Mouse (Mus musculus): Measurements from ENCODE around the gene Mybph.

Gene Mybph

DNA sequence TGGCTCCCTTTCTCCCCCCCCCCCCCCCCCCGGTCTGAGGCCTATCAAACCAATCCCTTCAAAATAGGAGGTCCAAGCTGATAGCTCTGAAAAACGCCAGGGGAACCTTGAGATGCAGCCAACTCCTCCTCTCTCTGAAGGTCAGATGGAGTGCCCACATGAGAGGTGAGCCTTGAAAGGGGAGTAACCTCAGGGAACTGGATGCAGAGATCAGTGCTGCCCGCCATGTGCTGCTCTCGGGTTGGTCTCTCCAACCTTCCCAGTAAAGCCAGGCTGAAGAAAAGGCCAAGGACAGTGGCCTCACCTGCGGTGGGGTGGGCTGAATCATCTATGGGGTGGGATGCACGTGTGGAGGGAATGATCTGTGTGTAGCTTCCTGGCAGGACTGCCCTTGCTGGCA lies 19.1 kb downstream of the Mybph start:
- no peak for DNase-seq

DNA sequence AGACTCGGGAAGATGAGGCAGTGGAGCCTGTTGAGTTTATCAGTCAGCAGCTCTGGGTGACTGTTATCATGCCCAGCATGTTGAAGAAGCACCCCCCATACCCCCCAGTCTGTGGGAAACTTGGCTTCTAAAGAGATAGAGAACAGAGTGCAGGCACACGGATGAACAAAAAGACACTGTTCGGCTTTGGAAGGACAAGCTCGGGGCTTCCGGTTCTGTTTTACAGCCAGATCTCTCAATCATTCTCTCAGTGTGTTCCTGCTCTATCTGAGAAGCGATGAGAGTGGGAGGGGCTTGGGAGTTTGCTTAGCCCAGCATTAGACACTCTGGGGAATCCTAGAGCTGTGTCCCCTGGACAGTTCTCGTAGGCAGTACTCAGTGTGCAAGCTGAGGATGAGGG lies 20.2 kb downstream of the Mybph start:
- no peak for DNase-seq

GRCm38 (mm10) chr1:134215059-134215458 lies 21.8 kb downstream of the Mybph start:
- DNase-seq, result no peak

DNA sequence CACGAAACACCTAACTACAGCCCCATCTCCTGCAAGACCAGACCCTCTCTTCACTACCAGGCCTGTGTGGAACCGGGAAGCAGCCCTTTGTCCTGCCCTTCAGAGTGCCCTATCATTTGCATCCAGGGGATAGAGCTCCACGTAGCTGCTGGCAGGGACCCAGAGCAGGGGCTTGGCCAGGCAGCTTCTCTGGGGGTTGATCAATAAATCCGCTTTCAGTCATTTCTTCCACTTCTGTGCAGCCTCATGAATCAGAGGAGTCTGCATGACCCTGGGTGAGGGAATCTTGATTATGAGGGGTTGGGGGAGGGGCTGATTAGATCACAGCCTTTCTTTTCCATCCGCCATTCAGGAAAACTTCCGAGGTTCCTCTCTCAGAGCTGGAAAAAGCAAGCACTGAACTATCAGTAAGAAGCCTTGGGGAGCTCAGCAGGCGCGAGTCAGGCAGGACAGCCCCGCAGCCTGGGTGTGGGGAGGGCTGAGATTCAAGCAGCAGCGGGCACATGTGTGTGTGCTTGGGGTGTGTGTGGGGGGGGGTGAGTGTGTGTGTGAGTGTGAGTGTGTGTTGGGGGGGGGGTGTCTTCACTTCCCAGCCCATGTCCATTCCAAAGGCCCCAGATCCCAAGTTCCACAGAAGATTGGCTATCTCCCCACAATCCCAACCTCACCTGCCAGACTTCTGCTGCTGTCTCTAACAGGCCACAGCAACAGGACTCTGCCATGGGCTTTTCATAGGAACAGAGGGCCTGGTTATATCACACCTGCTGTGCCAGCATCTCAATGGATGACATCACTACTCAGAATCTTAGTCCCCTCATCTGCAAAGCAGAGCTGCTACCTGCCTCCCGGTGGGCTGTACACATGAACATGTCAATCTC lies 22.7 kb downstream of the Mybph start:
- DNase-seq, result no peak

GRCm38 (mm10) chr1:134216629-134216971 lies 23.4 kb downstream of the Mybph start:
- DNase-seq, result no peak

- no peak for DNase-seq
These were observed 23.8 kb downstream of the Mybph start for GRCm38 (mm10) chr1:134217028-134217481.

DNA sequence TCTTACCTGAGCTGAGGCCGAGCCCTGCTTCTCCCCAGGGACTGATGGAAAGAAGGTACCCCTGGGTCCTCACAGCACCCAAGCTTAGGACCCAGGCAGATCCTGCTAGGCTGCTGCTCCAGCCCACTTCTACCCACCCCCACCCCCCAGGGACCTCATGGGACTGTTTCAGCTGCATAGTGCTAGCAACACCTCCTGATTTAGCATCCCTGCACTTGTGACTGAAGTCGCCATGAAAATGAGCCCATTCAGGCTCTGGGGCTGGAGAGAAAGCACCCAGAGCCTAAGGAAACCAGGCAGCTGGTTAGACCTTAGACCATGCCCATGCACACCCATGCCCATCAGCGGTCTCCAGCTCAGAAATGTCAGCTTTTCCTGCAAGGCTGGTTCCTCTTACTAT lies 24.7 kb downstream of the Mybph start:
- no peak for DNase-seq

DNA sequence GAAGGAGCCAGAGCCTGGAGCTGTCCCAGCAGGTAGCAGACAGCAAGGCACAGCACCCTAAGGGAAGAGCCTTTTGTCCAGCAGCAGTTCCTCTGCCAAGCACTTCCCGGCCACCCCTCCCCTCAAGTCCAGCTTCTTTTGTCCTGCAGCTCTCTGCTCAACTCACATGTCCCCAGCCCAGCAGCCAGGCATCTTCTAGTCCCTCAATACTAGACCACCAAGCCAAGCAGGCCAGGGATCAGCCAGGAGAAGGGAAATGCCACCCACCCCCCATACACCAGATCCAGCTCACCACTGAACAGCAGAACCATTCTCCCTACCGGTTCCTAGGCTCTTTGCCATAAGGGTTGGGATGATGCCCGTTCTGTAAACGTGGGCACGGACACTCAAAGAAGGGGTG lies 26.4 kb downstream of the Mybph start:
- no peak for DNase-seq

DNA sequence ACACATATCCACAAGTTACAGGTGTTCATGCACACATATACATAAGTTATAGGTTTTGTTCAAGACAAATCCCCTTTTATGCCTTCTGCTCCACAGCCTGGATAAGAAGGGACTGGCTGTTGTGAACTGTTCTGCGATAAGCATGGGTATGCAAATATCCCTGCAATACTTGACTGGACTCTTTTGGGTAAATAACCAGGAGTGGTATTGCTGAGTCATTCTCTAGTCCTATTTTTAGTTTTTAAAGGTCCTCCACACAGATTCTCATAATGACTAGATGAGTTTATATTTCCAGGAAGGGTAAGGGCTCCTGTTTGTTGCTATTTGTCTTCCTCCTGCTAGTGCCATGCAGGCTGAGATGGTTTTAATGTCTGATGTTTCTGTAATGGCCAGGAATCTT lies 27.9 kb downstream of the Mybph start:
- DNase-seq, result no peak

DNA sequence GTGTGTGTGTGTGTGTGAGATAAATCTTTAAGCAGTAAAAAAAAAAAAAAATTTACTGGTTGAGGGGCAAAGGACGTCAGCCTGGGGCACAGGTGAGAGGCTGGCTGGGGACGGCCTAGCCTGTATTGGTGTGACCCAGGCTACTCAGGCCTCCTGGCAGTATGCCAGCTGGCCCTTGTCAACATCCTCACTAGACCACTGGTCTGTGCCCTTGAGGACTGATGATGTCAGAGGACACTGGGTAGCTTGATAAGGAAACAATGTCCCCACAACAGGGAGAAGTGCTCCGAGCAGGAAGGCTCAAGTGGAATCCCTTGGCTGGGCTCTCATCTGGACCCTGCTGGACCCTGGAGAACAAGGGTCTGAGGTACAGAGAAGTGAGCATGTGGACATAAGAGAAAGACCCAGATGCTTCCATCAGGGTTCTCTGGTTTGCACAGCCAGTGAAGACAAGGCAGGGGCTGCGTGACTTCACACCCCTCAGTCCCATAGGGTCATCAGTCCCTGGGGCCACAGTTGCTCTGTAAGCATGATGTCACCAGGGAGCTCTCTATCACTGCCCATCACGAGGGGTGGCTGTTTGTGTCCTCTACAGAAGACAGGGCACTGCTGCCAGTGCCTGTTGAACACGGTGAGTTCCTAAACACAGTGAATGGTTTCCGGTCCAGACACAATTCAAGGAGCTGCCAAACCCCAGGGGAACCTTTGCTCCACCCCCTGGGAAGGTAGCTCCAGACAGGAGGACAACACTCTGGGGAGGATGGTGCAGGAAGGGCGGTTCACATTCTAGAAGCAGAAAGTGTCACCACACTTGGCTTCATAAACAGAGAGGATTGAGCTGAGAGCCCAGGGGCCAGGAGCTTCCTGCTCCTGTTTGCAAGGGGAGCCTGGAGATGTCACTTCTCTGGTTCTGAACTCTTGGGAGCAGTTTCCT lies 29.1 kb downstream of the Mybph start:
- DNase-seq, result no peak

GRCm38 (mm10) chr1:134224649-134225227 lies 31.5 kb downstream of the Mybph start:
- no peak for DNase-seq

GRCm38 (mm10) chr1:134225375-134225774 lies 32.1 kb downstream of the Mybph start:
- DNase-seq, result no peak

DNA sequence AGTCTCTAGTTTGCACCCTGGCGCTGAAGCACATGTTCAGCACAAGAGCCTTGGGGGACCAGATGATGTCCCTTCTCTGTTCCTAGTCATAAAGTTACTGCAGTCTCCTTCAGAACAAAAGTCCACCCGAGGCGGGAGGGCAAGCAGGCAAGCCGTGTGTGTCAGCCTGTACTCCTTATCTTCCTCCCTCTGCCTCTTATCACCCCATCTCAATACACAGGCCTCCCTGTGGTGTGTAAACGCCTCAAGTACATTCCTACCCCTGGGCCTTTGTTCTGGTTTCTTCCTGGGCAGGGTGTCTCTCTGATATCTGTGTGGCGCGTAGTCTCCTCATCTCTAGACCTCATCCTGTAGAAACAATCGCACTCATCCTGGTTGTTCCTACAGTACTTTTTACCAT lies 33.5 kb downstream of the Mybph start:
- no peak for DNase-seq

- DNase-seq, result no peak
These were observed 36.7 kb downstream of the Mybph start for GRCm38 (mm10) chr1:134229806-134230575.

- no peak for DNase-seq
These were observed 37.5 kb downstream of the Mybph start for GRCm38 (mm10) chr1:134230638-134231228.

GRCm38 (mm10) chr1:134231270-134231669 lies 38.0 kb downstream of the Mybph start:
- DNase-seq, result no peak

DNA sequence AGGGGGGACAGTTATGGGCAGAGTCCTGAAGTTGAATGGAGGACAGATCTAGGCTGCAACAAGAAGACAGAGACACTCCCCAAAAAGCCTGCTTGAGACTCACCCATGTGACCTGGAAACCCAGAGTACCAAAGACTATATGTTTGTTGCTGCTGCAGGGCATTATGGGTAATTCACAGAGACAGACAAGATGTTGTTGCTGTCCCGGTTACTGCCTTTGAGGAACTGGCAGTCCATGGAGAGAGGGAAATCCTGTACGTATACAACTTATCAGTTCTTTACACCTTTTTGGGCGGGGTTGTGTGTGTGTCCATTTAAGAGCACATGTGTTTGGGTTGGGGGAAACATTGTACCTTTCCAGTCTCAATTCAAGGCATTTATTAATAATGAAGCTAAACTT lies 38.4 kb downstream of the Mybph start:
- no peak for DNase-seq

DNA sequence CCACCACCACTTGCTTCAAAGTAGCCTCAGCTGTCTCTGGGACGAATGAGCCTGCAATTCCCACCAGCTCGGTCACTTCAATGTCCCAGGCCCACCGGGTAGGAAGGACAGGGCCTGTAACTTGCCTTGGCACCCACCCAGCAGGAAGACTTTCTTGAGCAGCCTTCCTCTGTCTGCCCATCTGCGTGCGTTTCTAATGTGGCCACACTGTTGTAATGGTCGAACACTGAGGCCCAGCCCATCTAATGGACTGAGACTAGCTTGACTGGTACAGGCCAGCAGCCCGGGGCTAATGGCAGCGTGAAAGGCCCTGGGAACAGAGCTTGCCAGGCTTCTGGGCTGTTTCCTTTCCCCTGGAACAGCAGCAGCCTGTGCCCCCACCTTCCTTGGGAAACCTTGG lies 39.1 kb downstream of the Mybph start:
- DNase-seq, result no peak

GRCm38 (mm10) chr1:134232778-134233531 lies 39.7 kb downstream of the Mybph start:
- no peak for DNase-seq

DNA sequence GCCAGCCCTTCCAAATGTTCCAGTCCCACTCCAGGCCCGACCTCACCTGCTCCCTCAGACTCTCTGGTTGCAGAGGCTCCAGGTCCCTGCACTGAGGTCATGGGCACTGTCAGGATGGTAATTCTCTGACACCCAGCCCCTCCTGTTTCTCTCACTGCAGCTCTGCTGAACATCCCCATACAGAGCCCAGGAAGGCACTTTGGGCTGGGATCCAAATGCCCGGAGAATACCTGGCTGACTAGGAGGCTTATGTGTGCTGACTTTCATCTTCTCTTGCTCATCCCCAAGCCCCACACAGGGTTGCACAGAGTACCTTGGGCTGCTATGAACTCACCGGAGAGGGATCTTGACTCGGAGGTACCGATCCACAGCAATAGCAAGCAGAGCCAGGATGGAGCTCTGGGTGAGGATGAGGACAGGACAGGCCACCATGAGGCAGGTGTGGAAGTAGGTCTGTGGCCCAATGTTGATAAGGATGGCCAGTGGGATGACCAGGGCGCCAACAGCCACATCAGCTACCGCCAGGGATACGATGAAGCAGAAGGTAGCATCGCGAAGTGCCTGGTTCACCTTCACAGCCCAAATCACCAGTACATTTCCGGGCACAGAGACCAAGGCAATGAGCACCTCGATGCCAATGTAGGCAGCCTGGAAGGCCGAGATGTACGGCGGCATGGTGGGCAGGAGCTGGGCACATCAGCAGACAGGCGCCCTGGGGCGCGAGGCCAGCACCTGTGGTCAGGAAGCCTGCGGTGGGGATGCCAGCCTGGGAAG lies 40.6 kb downstream of the Mybph start:
- DNase-seq, result no peak
